Mouse (Mus musculus): Measurements from ENCODE around the gene Itpkb.

The Itpkb gene

DNA sequence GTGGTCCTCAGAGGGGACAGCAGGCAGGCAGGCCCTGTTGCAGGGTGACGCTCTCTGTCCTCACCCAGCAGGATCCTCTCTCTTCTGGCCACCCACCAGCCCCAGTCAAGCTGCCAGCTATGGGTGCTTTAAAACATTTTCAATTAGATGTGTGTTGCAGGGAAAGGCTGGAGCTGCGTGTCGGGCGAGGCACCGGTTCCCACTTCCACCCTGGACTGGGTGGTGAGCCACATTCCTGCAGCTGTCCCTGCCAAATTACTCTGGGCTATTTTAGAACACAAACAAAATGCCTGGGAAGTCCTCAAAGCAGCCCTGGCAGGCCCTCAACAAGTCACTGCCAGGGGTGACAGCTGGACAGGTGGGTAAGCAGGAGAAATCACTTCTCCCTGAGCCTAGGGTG lies 132.1 kb downstream of the Itpkb start:
- no peak for DNase-seq (ENCODE audit: low spot score in 2 of 2)

- no peak for DNase-seq (ENCODE audit: low spot score in 2 of 2)
Measured at GRCm38 (mm10) chr1:180462983-180463475, 132.7 kb downstream of the Itpkb start.

DNA sequence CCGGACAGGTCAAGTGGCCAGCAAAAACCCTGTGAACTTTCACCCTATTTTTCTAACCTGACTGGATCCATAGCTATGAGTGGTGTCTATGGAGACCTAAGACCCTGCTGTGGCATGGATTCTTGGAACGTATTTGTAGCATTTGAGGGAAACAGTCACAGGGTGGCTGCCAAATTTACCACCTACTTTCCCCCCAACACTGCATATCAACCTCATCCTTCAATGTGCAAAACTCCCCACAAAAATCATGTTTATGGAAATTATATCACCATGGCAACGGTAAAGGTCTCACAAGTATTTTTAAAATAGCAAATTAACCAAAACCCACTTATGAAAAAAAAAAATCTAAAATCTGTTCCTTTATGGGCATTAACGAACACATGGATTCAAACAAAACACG lies 134.1 kb downstream of the Itpkb start:
- no peak for DNase-seq (ENCODE audit: low spot score in 2 of 2)

- no peak for DNase-seq (ENCODE audit: low spot score in 2 of 2)
Measured at GRCm38 (mm10) chr1:180465620-180466019, 135.3 kb downstream of the Itpkb start.

GRCm38 (mm10) chr1:180468004-180468403 lies 137.7 kb downstream of the Itpkb start:
- DNase-seq (ENCODE audit: low spot score in 2 of 2) = no peak

- no peak for DNase-seq (ENCODE audit: low spot score in 2 of 2)
Measured at GRCm38 (mm10) chr1:180473566-180473965, 143.3 kb downstream of the Itpkb start.
